Mouse (Mus musculus): Measurements from ENCODE around the gene Dbn1.

The Dbn1 gene

GRCm38 (mm10) chr13:55478036-55478435, 9.9 kb downstream of the Dbn1 start:
- DNase-seq (ENCODE audit: low read depth), result peak; percentile 46

GRCm38 (mm10) chr13:55477492-55477891, 10.4 kb downstream of the Dbn1 start:
- no peak for DNase-seq (ENCODE audit: low read depth)

GRCm38 (mm10) chr13:55476256-55476655, 11.7 kb downstream of the Dbn1 start:
- DNase-seq (ENCODE audit: low read depth), result peak; percentile 16

DNA sequence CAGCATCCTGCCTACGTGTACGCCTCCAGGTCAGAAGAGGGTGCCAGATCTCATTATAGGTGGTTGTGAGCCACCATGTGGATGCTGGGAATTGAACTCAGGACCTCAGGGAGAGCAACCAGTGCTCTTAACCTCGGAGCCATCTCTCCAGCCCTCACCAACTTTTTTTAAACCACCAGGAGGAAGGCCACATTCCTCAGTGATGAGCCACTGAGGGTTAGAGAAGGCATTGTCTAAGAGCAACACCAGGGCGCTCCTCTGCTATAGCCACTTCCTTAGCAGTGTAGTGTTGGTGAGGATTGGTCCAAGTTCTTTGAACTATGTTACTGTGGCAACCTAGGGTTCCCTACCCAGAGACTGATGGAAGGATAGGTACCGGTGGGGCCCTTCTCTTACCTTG, 12.2 kb downstream of the Dbn1 start:
- DNase-seq (ENCODE audit: low read depth), result peak; percentile 12

DNA sequence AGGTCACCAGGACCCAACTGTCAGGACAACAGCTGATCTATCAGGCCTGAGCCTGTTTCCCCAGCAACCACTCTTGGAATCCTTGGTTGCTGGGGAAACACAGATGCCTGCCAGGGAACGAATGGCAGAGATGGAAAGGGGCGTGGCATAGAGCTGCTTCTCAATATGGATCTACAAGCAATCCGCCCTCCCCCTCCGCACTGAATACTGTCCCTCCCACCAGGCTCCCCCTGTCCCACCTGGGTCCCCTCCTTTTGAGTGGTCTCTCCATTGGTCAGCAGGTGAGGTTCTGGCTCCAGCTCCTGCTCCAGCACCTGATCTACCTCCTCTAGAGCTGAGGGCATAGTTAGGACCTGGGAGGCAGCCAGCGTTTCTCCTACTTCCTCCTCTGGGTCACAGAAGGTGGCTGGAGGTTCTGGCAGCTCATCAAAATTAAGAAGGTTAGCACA, 13.3 kb downstream of the Dbn1 start:
- DNase-seq (ENCODE audit: low read depth), result peak; percentile 33

DNA sequence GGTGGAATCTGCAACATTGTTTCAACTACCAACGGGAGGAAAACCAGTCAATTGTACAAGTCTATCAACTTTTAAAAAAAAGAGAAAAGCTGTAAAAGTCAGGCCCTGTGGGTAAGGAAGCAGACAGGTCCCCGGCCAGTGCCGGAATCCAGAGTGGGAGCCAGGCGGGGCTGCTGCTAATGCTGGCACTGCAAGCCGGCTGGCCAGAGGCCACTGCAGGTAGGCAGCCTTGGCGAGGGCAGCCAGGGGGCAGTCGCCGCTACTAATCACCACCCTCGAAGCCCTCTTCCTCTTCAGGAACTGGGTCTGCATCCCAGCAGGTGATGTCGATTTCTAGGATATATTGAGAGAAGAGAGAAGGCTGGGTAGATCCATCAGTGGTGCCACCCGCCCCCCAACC, 13.9 kb downstream of the Dbn1 start:
- no peak for DNase-seq (ENCODE audit: low read depth)

DNA sequence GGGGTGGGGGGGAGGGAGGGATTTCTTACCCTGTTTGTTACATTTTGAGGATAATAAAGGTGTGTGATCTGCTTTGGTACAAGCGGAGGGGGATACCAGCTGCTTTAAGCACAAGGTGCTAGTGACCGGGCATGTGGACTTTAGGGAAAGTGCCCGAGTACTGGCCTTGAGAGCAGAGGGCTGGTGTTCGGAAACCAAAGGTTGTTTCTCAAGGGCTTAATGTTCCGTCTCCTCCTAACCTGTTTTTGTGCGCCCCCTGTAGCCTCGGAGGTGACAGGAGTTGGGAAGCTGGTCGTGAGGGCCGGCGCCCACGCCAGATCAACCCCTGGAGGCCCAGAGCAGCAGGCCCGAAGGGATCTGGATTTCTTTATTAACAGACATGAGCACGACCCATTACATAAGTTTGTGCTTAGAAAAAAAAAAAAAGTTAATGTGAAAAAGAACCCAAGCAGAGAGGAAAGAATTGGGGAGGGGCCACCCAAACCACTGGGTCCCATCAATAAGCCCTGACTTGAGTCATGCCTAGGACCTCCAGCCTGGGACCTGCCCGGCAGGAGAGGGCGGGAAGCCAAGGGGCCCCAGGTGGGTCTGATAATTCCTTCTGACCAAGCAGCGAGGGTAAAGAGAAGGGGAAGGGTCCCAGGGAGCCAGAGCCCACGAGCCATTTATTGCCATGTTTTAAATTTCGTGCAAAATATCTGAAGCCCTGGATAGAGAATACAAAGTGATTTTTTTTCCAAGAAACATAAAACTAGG, 14.7 kb downstream of the Dbn1 start:
- peak; percentile 63 for DNase-seq (ENCODE audit: low read depth)

GRCm38 (mm10) chr13:55472132-55473022, 15.5 kb downstream of the Dbn1 start:
- peak; percentile 73 for DNase-seq (ENCODE audit: low read depth)

- DNase-seq (ENCODE audit: low read depth), result no peak
These were observed 16.1 kb downstream of the Dbn1 start for GRCm38 (mm10) chr13:55471819-55472131.

DNA sequence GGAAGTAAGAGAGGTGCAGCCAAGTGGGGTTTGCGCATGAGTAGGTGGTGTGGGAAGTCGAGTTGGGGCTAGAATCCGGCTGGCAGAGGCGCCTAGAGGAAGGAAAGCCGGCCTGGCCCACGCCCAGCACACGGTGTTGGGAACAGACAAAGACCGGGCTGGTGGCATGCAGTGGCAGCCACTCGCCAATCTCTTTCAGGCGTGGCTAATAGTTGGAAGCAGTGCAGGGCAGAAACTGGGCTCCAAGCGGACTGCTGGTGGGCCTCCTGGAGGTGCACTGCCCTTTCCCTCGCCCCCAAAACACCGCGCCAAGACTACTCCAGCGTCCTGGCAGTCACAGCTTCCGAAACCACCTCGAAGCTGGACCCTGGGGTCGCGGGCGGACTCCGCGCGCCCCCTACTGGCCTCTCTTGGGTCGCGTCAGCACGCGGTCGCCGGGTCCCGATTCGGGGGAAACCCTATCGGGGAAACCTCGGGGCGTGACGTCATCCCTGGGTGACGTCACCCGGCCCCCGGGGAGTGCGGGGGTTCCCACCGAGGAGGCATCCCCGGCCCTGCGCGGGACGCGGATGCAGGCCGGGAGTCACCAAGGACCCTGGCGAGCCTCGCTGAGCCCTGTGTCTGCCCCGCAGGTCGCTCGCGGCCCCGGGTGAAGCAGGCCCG, 16.6 kb downstream of the Dbn1 start:
- peak; percentile 95 for DNase-seq (ENCODE audit: low read depth)

DNA sequence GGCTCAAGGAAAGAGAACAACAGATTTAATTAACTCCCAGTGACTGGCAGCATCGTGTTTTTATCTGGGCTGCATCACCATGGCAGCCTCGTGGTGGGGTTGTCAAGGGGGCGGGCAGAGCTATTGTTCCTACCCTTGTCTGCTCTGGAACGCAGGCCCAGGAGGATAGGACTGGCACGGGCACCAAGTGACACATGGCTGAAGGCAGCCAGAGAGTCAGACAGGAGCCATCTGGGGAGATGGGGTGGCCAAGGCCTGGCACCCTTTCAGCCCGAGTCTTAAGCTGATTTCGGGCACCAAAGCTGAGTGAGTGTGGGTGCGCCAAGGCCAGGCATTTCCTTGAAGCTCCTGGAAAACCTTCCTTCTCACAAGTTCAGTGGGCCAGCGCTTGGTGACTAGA, 17.5 kb downstream of the Dbn1 start:
- DNase-seq (ENCODE audit: low read depth), result no peak

DNA sequence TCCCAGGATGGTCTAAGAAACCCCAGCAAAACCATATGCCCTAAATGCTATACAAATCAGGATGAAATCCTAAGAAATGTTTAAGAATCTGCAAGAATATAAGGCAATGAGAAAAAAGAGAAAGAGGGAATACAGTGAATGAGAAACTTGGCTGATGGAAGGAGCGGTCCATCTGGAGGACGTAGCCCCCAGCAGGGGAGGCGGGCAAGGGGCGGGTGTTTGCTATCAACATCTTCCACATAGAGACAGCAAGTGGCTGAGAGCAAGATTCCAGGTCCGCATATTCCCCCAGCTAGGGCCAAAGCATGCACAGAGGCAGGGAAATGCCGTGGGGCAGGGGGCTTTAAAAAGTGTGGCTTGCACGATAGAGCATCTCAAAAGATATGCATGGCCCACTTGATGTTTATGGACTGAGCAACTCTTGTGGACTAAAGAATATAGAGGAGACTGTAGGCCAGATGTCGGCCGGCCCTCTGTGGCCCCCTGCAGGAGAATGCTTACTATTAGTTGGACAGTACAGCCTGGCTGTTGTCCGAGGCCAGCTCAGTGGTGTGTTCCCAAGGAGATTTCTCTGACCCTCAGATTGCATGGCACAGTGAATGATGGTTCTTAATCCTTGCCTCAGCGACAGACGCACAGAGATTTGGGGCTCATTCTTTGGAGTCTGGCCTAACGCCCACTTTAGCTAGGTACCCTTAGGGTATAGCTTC, 18.9 kb downstream of the Dbn1 start:
- DNase-seq (ENCODE audit: low read depth), result no peak

- no peak for DNase-seq (ENCODE audit: low read depth)
These were observed 22.0 kb downstream of the Dbn1 start for GRCm38 (mm10) chr13:55465830-55466440.

GRCm38 (mm10) chr13:55465184-55465583, 22.7 kb downstream of the Dbn1 start:
- no peak for DNase-seq (ENCODE audit: low read depth)

DNA sequence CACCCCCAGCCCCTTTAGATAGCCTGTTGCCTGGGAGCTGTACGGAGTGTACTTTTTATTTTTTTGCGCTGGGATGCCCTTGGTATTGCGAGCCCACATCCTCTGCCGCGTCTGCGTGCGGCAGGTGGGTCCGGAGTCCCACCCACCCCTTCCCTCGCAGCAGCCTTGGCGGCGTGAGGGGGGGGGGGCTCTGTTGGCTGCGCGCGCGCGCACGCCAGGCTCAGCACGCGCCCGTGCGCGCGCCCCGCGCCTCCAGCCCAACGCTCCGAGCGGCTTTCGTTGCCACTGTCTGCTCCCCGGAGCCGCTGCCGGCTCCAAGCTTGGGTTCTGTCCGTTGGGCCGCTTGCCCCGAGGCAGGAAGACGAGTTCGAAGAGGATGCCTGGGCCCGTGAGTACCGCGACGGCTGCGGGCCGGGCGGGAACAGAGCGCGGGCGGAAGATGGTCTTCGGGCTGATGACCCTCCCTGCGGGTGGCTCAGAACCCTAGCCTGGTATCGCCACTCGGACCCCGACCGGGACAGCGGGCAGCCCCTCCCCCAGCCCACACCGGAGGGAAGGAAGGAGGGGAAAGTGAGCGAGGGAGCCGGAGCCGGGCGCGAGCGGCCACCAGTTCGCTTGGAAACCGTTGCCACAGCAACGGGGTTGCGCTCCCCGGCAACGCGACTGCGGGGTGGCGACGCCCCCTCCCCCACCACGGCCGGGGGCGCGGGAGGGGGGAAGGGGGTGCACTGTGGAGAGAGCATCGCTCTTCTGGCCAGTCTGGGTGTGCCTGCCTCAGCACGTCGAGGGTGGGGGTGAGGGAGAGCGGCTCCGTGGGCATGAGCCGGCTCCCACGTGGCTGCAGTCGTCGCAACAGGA, 23.7 kb downstream of the Dbn1 start, which contains the start of gene Prr7:
Gene Prr7, plus strand, starts transcription at position 241 of the 858 bp plus-strand sequence.
- DNase-seq (ENCODE audit: low read depth), result peak; percentile 87

- DNase-seq (ENCODE audit: low read depth), result no peak
These were observed 24.4 kb downstream of the Dbn1 start for GRCm38 (mm10) chr13:55463399-55464026.

DNA sequence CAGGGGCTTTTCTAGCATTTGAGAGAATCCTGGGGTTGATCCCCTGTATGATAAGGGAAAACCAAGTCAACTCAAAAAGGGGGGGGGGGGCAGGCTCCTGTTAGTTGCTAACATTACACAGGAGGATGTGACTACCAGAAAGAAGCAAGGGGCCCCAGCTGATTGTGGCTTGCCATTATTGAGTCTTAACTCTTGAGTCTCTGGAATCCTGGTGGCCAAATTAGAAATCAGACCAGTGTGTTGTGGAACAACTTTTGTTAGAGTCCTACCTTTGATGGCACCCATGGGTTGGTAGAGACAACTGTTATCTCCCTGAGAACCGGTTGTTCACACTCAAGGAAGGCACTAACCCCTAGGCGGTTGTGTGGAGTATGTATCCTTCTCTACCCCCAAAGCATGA, 24.9 kb downstream of the Dbn1 start:
- DNase-seq (ENCODE audit: low read depth), result peak; percentile 51

DNA sequence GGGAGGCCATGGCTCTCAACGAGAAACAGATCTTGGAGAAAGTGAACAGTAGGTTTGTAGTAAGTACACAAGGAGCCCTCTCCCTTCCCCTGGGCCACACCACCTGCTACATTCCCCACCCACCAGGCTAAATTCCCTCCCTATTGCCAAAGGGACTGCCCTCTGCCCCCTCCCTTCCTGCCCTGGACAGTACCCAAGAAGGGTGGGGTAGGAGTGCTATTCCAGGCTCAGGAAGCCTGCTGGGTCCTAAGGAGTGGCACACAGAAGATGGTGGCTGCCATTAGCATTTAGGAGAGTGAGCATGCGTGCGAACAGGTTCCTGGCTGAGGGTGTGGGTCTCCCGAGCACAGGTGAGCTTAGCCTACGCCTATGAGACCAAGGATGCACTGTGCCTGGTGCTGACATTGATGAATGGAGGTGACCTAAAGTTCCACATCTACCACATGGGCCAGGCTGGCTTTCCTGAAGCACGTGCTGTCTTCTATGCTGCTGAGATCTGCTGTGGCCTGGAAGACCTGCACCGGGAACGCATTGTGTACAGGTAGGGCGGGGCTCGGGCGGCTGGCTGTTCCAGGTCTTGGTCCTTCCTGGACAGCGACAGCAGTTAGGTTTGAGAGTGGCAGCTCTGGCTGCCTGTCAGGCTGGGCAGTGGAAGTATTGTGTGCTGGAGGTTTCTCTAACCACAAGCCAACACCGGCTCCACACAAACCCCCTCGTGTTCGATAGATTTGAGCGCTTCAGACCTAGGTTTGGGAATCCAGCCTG, 35.9 kb downstream of the Dbn1 start:
- DNase-seq (ENCODE audit: low read depth), result no peak

- no peak for DNase-seq (ENCODE audit: low read depth)
These were observed 36.6 kb downstream of the Dbn1 start for GRCm38 (mm10) chr13:55451296-55451695.
